Mouse (Mus musculus) liver, embryonic 16.5 days (tissue): ENCODE measurements at regions not wholly inside any gene's neighbourhood (a gene's known extent, or its start where the extent isn't known, plus 50 kb on each side); places are given as distances from the start of the nearest gene placed in this dataset.

ENCODE experiments used
- ATAC-seq: fragments of 200-750 bp; cut with Nextera tagmentation; 2 replicates; pipeline ENCODE4 v1.8.0; 2017; ENCODE audit warnings: low read depth, mild to moderate bottlenecking, moderate number of reproducible peaks, moderate library complexity
- H3K27ac ChIP-seq: fragments of 300-500 bp; sonication (generic); 2 replicates; pipeline ENCODE4 v1.5.1; 2014; ENCODE audit warnings: mild to moderate bottlenecking, low read length
- H3K27me3 ChIP-seq: fragments of 300-500 bp; sonication (generic); 2 replicates; pipeline ENCODE4 v1.6.1; 2014; ENCODE audit warnings: low read depth, low read length, mixed read lengths; ENCODE audit not compliant: control insufficient read depth, insufficient read depth
- H3K36me3 ChIP-seq: fragments of 300-500 bp; sonication (generic); 2 replicates; pipeline ENCODE4 v1.6.1; 2014; ENCODE audit warnings: mild to moderate bottlenecking; ENCODE audit not compliant: control insufficient read depth, insufficient read depth
- H3K4me1 ChIP-seq: fragments of 300-500 bp; sonication (generic); 2 replicates; pipeline ENCODE4 v1.6.1; 2014; ENCODE audit warnings: low read depth, low read length, mixed read lengths; ENCODE audit not compliant: control insufficient read depth
- H3K4me2 ChIP-seq: fragments of 300-500 bp; sonication (generic); 2 replicates; pipeline ENCODE4 v1.6.1; 2014; ENCODE audit warnings: low read depth, low read length, mixed read lengths
- H3K4me3 ChIP-seq: fragments of 300-500 bp; sonication (generic); 2 replicates; pipeline ENCODE4 v1.5.1; 2014; ENCODE audit warnings: low read depth, mild to moderate bottlenecking, low read length
- H3K9ac ChIP-seq: fragments of 300-500 bp; sonication (generic); 2 replicates; pipeline ENCODE4 v1.6.1; 2014; ENCODE audit warnings: low read depth, low read length
- H3K9me3 ChIP-seq: fragments of 300-500 bp; sonication (generic); replicated peaks from 2 replicates; pipeline ENCODE4 v1.6.1; 2016; ENCODE audit warnings: low read length; ENCODE audit not compliant: control insufficient read depth
- WGBS: fragments of 180-500 bp; shearing (Covaris S2); extraction: QIAGEN DNeasy Blood & Tissue Kit; methylation state at CpG from one replicate; pipeline ENCODE4 v1.1.7; 2014; ENCODE audit not compliant: insufficient replicate concordance; 5-methylcytosine and 5-hydroxymethylcytosine counted together

DNA sequence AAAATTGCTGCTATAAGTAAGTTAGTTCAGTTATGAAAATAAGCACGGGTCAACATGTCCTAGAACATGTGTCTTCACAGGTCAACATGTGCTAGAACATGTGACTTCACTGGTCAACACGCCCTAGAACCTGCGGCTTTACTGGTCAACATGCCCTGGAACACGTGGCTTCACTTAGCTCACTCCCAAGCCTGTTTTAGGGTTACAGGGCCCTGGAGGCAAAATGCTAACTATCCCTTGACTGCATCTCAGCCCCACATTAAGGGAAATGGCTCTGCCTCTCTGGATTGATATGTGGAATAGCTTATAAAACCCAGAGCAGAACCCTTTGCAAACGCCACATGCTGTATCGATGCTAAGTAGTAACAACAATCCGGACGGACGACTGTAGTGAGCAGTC lies 67.8 kb downstream of the Nkx6-1 start:
- 69% methylated on average over 9 of the region's 9 CpGs for WGBS
- Histone ChIP-seq H3K4me3 (no peak overlapping the region), H3K4me2 (no peak overlapping the region), H3K27me3 (no peaks in the 10 kb centered on the region), H3K4me1 (no peaks in the 10 kb centered on the region), H3K9me3 (no peaks in the 10 kb centered on the region), H3K27ac (no peak overlapping the region), H3K9ac (no peak overlapping the region), H3K36me3 (no peaks in the 10 kb centered on the region)
- ATAC-seq: no peak

DNA sequence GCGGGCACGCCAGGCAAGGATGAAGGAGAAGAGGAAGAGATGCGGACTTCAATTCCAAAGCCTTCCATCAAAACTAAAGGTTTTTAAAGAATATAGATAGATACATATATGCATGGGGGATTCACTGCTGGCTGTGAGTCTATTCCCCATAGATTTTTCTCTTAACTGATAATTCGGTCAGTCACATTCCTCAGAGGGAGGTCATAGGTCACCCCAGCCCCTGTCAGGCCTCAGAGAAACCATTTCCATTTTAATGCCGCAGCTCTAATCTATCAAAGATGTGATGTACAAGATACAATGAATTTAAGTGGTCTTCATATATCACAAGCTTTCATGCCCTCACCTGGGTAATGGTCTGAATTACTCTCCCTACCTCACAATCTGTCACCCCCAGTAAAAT lies 73.6 kb downstream of the Nkx6-1 start:
- Histone ChIP-seq H3K4me1 (no peaks in the 10 kb centered on the region), H3K4me3 (no peak overlapping the region), H3K27me3 (no peaks in the 10 kb centered on the region), H3K9me3 (no peaks in the 10 kb centered on the region), H3K4me2 (no peak overlapping the region), H3K36me3 (no peaks in the 10 kb centered on the region), H3K27ac (no peak overlapping the region), H3K9ac (no peak overlapping the region)
- WGBS: 77% methylated on average over 5 of the region's 5 CpGs
- ATAC-seq: no peak

- Histone ChIP-seq H3K27ac (no peak overlapping the region), H3K27me3 (no peaks in the 10 kb centered on the region), H3K4me2 (no peak overlapping the region), H3K4me1 (no peaks in the 10 kb centered on the region), H3K4me3 (no peak overlapping the region), H3K9ac (no peak overlapping the region), H3K9me3 (no peaks in the 10 kb centered on the region), H3K36me3 (no peaks in the 10 kb centered on the region)
- 50% methylated on average over 12 of the region's 13 CpGs for WGBS
- no peak for ATAC-seq
Observed at GRCm38 (mm10) chr5:101590341-101591124, 74.3 kb downstream of the Nkx6-1 start.

- Histone ChIP-seq H3K9me3 (no peaks in the 10 kb centered on the region), H3K36me3 (no peaks in the 10 kb centered on the region), H3K9ac (no peak overlapping the region), H3K4me1 (no peaks in the 10 kb centered on the region), H3K27me3 (no peaks in the 10 kb centered on the region), H3K4me3 (no peak overlapping the region), H3K4me2 (no peak overlapping the region), H3K27ac (no peak overlapping the region)
- WGBS: 73% methylated on average over 15 of the region's 15 CpGs
- ATAC-seq: no peak
Observed at GRCm38 (mm10) chr5:101572966-101573365, 91.8 kb downstream of the Nkx6-1 start.

- H3K9me3 ChIP-seq: no peaks in the 10 kb centered on the region
- H3K9ac ChIP-seq: no peak overlapping the region
- 45% methylated on average over 7 of the region's 7 CpGs for WGBS
- H3K4me2 ChIP-seq: no peak overlapping the region
- H3K36me3 ChIP-seq: no peaks in the 10 kb centered on the region
- no peak overlapping the region for H3K27ac ChIP-seq
- H3K4me3 ChIP-seq: no peak overlapping the region
- ATAC-seq: no peak
- H3K4me1 ChIP-seq: no peaks in the 10 kb centered on the region
- H3K27me3 ChIP-seq: no peaks in the 10 kb centered on the region
Observed at GRCm38 (mm10) chr5:101565770-101566169, 99.0 kb downstream of the Nkx6-1 start.

DNA sequence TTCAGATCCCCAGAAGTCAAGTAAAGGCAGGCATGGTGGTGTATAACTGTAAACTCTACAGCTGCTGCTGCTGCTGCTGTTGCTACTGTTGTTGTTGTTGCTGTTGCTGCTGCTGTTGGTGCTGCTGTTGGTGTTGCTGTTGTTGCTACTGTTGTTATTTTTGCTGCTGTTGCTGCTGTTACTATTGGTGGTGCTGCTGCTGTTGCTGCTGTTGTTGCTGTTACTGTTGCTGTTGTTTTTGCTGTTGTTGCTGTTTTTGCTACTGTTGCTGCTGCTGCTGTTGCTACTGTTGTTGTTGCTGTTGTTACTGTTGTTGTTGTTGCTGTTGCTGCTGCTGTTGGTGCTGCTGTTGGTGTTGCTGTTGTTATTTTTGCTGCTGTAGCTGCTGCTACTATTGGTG lies 104.4 kb downstream of the Nkx6-1 start:
- H3K9ac ChIP-seq: no peak overlapping the region
- no peak overlapping the region for H3K27ac ChIP-seq
- ATAC-seq: no peak
- no peaks in the 10 kb centered on the region for H3K27me3 ChIP-seq
- H3K4me1 ChIP-seq: no peaks in the 10 kb centered on the region
- no peak overlapping the region for H3K4me3 ChIP-seq
- H3K9me3 ChIP-seq: no peaks in the 10 kb centered on the region
- H3K4me2 ChIP-seq: no peak overlapping the region
- H3K36me3 ChIP-seq: no peaks in the 10 kb centered on the region

DNA sequence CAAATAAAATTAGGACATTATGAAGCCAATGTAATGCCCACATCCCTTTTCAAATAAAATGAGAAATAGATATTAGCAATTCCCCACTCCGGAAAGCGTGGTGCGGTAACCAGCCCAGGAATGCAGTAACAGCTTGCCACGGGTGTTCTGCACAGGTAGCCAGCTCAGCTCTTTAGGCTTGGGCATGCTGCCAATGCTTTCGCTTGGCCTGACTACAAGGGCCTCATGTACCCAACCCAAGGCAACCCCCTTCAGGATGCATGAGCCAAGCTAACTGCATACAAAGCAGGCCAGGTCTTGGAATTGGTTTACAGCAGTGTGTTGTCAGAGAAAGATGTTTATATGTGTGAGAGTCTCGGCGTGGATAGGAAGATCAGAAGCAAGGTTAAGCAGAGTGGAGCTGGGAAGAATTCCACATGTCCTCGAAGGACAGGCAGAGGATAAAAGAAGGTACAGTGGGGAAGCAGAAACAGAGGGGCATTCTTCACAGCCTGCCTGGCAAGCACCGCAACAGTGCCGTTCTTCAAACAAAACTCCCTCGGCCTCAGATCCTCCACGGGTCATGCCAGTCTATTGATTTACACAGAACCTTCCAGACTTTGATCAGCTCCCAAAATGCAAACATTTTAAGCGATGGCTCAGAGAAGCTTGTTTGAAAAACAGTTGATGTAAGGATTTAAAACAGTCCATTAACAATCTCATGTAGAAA lies 106.4 kb downstream of the Nkx6-1 start:
- no peaks in the 10 kb centered on the region for H3K27me3 ChIP-seq
- H3K36me3 ChIP-seq: no peaks in the 10 kb centered on the region
- 61% methylated on average over 13 of the region's 13 CpGs for WGBS
- no peak overlapping the region for H3K4me2 ChIP-seq
- no peak for ATAC-seq
- no peak overlapping the region for H3K4me3 ChIP-seq
- H3K27ac ChIP-seq: no peak overlapping the region
- H3K9me3 ChIP-seq: no peaks in the 10 kb centered on the region
- no peaks in the 10 kb centered on the region for H3K4me1 ChIP-seq
- H3K9ac ChIP-seq: no peak overlapping the region

- 72% methylated on average over 3 of the region's 3 CpGs for WGBS
- ATAC-seq: no peak
- Histone ChIP-seq H3K4me2 (no peak overlapping the region), H3K4me3 (no peak overlapping the region), H3K36me3 (no peaks in the 10 kb centered on the region), H3K9me3 (no peaks in the 10 kb centered on the region), H3K27ac (no peak overlapping the region), H3K9ac (no peak overlapping the region), H3K4me1 (no peaks in the 10 kb centered on the region), H3K27me3 (no peaks in the 10 kb centered on the region)
Observed at GRCm38 (mm10) chr5:101557156-101557555, 107.6 kb downstream of the Nkx6-1 start.

GRCm38 (mm10) chr5:101543326-101543725 lies 121.5 kb downstream of the Nkx6-1 start:
- no peak overlapping the region for H3K9ac ChIP-seq
- no peaks in the 10 kb centered on the region for H3K4me1 ChIP-seq
- ATAC-seq: no peak
- no peak overlapping the region for H3K27ac ChIP-seq
- H3K4me3 ChIP-seq: no peak overlapping the region
- H3K4me2 ChIP-seq: no peak overlapping the region
- H3K36me3 ChIP-seq: no peaks in the 10 kb centered on the region
- no peaks in the 10 kb centered on the region for H3K9me3 ChIP-seq
- 42% methylated on average over 13 of the region's 13 CpGs for WGBS
- no peaks in the 10 kb centered on the region; the same call in 1 of the 2 replicates for H3K27me3 ChIP-seq
